Mouse (Mus musculus): ENCODE data around the gene Mpc1. TPM values are rescaled to one million over a fixed set of nuclear protein-coding genes. Genes with fewer than 3 reads are reported as not detected.

Gene Mpc1
- polyA plus RNA-seq, 1 experiment from 2014 or later, result 125 TPM

- no peak overlapping the region for H3K9ac ChIP-seq (ENCODE audit: low read depth, low read length)
- no peak overlapping the region for H3K4me3 ChIP-seq (ENCODE audit: low read depth, low read length)
- no peaks in the 10 kb centered on the region for H3K4me1 ChIP-seq (replicated peaks; ENCODE audit: control insufficient read depth, insufficient read depth, low read length)
- H3K9me3 ChIP-seq (ENCODE audit: control insufficient read depth, low read length), result no peaks in the 10 kb centered on the region
- H3K27ac ChIP-seq (ENCODE audit: low read depth, low read length), result no peak overlapping the region
- no peak overlapping the region for H3K4me2 ChIP-seq (replicated peaks; ENCODE audit: low read depth, low read length)
- ATAC-seq (ENCODE audit: low FRiP score) (no peak), DNase-seq (ENCODE audit: low spot score) (no peak)
- H3K27me3 ChIP-seq (ENCODE audit: control insufficient read depth, insufficient read depth, low read length), result no peaks in the 10 kb centered on the region
- no peaks in the 10 kb centered on the region for H3K36me3 ChIP-seq (ENCODE audit: control insufficient read depth, insufficient read depth, low read length)
- WGBS, result 80% methylated on average over 4 of the region's 4 CpGs
Observed at GRCm38 (mm10) chr17:8286987-8287386, 4.3 kb downstream of the Mpc1 start.

GRCm38 (mm10) chr17:8289993-8290679 is 7.4 kb downstream of the Mpc1 start:
- Histone ChIP-seq H3K36me3 (ENCODE audit: control insufficient read depth, insufficient read depth, low read length) (no peaks in the 10 kb centered on the region), H3K9ac (ENCODE audit: low read depth, low read length) (no peak overlapping the region), H3K27ac (ENCODE audit: low read depth, low read length) (no peak overlapping the region), H3K9me3 (ENCODE audit: control insufficient read depth, low read length) (no peaks in the 10 kb centered on the region), H3K4me3 (ENCODE audit: low read depth, low read length) (no peak overlapping the region), H3K27me3 (ENCODE audit: control insufficient read depth, insufficient read depth, low read length) (no peaks in the 10 kb centered on the region), H3K4me1 (replicated peaks; ENCODE audit: control insufficient read depth, insufficient read depth, low read length) (no peaks in the 10 kb centered on the region), H3K4me2 (replicated peaks; ENCODE audit: low read depth, low read length) (no peak overlapping the region)
- 90% methylated on average over 3 of the region's 3 CpGs for WGBS
- ATAC-seq (ENCODE audit: low FRiP score) (no peak), DNase-seq (ENCODE audit: low spot score) (no peak)

- Histone ChIP-seq H3K9ac (ENCODE audit: low read depth, low read length) (no peak overlapping the region), H3K4me2 (replicated peaks; ENCODE audit: low read depth, low read length) (no peak overlapping the region), H3K4me1 (replicated peaks; ENCODE audit: control insufficient read depth, insufficient read depth, low read length) (no peaks in the 10 kb centered on the region), H3K4me3 (ENCODE audit: low read depth, low read length) (no peak overlapping the region), H3K36me3 (ENCODE audit: control insufficient read depth, insufficient read depth, low read length) (no peaks in the 10 kb centered on the region), H3K27me3 (ENCODE audit: control insufficient read depth, insufficient read depth, low read length) (no peaks in the 10 kb centered on the region), H3K27ac (ENCODE audit: low read depth, low read length) (no peak overlapping the region), H3K9me3 (ENCODE audit: control insufficient read depth, low read length) (no peaks in the 10 kb centered on the region)
- DNase-seq (ENCODE audit: low spot score) (no peak), ATAC-seq (ENCODE audit: low FRiP score) (no peak)
Observed at GRCm38 (mm10) chr17:8290736-8291135, 8.0 kb downstream of the Mpc1 start.

GRCm38 (mm10) chr17:8295825-8296224 is 13.1 kb downstream of the Mpc1 start:
- DNase-seq (ENCODE audit: low spot score), result no peak
- Histone ChIP-seq H3K4me3 (ENCODE audit: low read depth, low read length) (no peak overlapping the region), H3K36me3 (ENCODE audit: control insufficient read depth, insufficient read depth, low read length) (no peaks in the 10 kb centered on the region), H3K4me1 (replicated peaks; ENCODE audit: control insufficient read depth, insufficient read depth, low read length) (no peaks in the 10 kb centered on the region), H3K27me3 (ENCODE audit: control insufficient read depth, insufficient read depth, low read length) (no peaks in the 10 kb centered on the region), H3K4me2 (replicated peaks; ENCODE audit: low read depth, low read length) (no peak overlapping the region), H3K9me3 (ENCODE audit: control insufficient read depth, low read length) (no peaks in the 10 kb centered on the region), H3K27ac (ENCODE audit: low read depth, low read length) (no peak overlapping the region), H3K9ac (ENCODE audit: low read depth, low read length) (no peak overlapping the region)
- ATAC-seq (ENCODE audit: low FRiP score), result no peak

- Histone ChIP-seq H3K27ac (ENCODE audit: low read depth, low read length) (no peak overlapping the region), H3K4me1 (replicated peaks; ENCODE audit: control insufficient read depth, insufficient read depth, low read length) (no peaks in the 10 kb centered on the region), H3K4me2 (replicated peaks; ENCODE audit: low read depth, low read length) (no peak overlapping the region), H3K9ac (ENCODE audit: low read depth, low read length) (no peak overlapping the region), H3K27me3 (ENCODE audit: control insufficient read depth, insufficient read depth, low read length) (no peaks in the 10 kb centered on the region), H3K36me3 (ENCODE audit: control insufficient read depth, insufficient read depth, low read length) (no peaks in the 10 kb centered on the region), H3K9me3 (ENCODE audit: control insufficient read depth, low read length) (no peaks in the 10 kb centered on the region), H3K4me3 (ENCODE audit: low read depth, low read length) (no peak overlapping the region)
- ATAC-seq (ENCODE audit: low FRiP score) (no peak), DNase-seq (ENCODE audit: low spot score) (no peak)
- WGBS, result 89% methylated on average over 9 of the region's 9 CpGs
Observed at GRCm38 (mm10) chr17:8296313-8296844, 13.7 kb downstream of the Mpc1 start.

- H3K4me2 ChIP-seq (replicated peaks; ENCODE audit: low read depth, low read length), result no peak overlapping the region
- no peak overlapping the region for H3K4me3 ChIP-seq (ENCODE audit: low read depth, low read length)
- 87% methylated on average over 5 of the region's 5 CpGs for WGBS
- H3K36me3 ChIP-seq (ENCODE audit: control insufficient read depth, insufficient read depth, low read length), result no peaks in the 10 kb centered on the region
- H3K4me1 ChIP-seq (replicated peaks; ENCODE audit: control insufficient read depth, insufficient read depth, low read length), result no peaks in the 10 kb centered on the region
- H3K27me3 ChIP-seq (ENCODE audit: control insufficient read depth, insufficient read depth, low read length), result no peaks in the 10 kb centered on the region
- H3K9ac ChIP-seq (ENCODE audit: low read depth, low read length), result no peak overlapping the region
- ATAC-seq (ENCODE audit: low FRiP score) (no peak), DNase-seq (ENCODE audit: low spot score) (no peak)
- H3K9me3 ChIP-seq (ENCODE audit: control insufficient read depth, low read length), result no peaks in the 10 kb centered on the region
- H3K27ac ChIP-seq (ENCODE audit: low read depth, low read length), result no peak overlapping the region
Observed at GRCm38 (mm10) chr17:8297746-8298145, 15.0 kb downstream of the Mpc1 start.

GRCm38 (mm10) chr17:8298281-8298680 is 15.6 kb downstream of the Mpc1 start:
- ATAC-seq (ENCODE audit: low FRiP score) (no peak), DNase-seq (ENCODE audit: low spot score) (no peak)
- no peaks in the 10 kb centered on the region for H3K27me3 ChIP-seq (ENCODE audit: control insufficient read depth, insufficient read depth, low read length)
- no peaks in the 10 kb centered on the region for H3K36me3 ChIP-seq (ENCODE audit: control insufficient read depth, insufficient read depth, low read length)
- no peak overlapping the region for H3K4me2 ChIP-seq (replicated peaks; ENCODE audit: low read depth, low read length)
- H3K9me3 ChIP-seq (ENCODE audit: control insufficient read depth, low read length), result no peaks in the 10 kb centered on the region
- no peak overlapping the region for H3K9ac ChIP-seq (ENCODE audit: low read depth, low read length)
- no peak overlapping the region for H3K4me3 ChIP-seq (ENCODE audit: low read depth, low read length)
- H3K4me1 ChIP-seq (replicated peaks; ENCODE audit: control insufficient read depth, insufficient read depth, low read length), result no peaks in the 10 kb centered on the region
- 86% methylated on average over 2 of the region's 2 CpGs for WGBS
- H3K27ac ChIP-seq (ENCODE audit: low read depth, low read length), result no peak overlapping the region

GRCm38 (mm10) chr17:8299524-8299923 is 16.8 kb downstream of the Mpc1 start:
- Histone ChIP-seq H3K4me1 (replicated peaks; ENCODE audit: control insufficient read depth, insufficient read depth, low read length) (no peaks in the 10 kb centered on the region), H3K27ac (ENCODE audit: low read depth, low read length) (no peak overlapping the region), H3K9ac (ENCODE audit: low read depth, low read length) (no peak overlapping the region), H3K4me2 (replicated peaks; ENCODE audit: low read depth, low read length) (no peak overlapping the region), H3K4me3 (ENCODE audit: low read depth, low read length) (no peak overlapping the region), H3K27me3 (ENCODE audit: control insufficient read depth, insufficient read depth, low read length) (no peaks in the 10 kb centered on the region), H3K36me3 (ENCODE audit: control insufficient read depth, insufficient read depth, low read length) (no peaks in the 10 kb centered on the region), H3K9me3 (ENCODE audit: control insufficient read depth, low read length) (no peaks in the 10 kb centered on the region)
- ATAC-seq (ENCODE audit: low FRiP score) (no peak), DNase-seq (ENCODE audit: low spot score) (no peak)

GRCm38 (mm10) chr17:8301515-8301914 is 18.8 kb downstream of the Mpc1 start:
- ATAC-seq (ENCODE audit: low FRiP score) (no peak), DNase-seq (ENCODE audit: low spot score) (no peak)
- Histone ChIP-seq H3K4me1 (replicated peaks; ENCODE audit: control insufficient read depth, insufficient read depth, low read length) (no peaks in the 10 kb centered on the region), H3K36me3 (ENCODE audit: control insufficient read depth, insufficient read depth, low read length) (no peaks in the 10 kb centered on the region), H3K4me2 (replicated peaks; ENCODE audit: low read depth, low read length) (no peak overlapping the region), H3K9me3 (ENCODE audit: control insufficient read depth, low read length) (no peaks in the 10 kb centered on the region), H3K9ac (ENCODE audit: low read depth, low read length) (no peak overlapping the region), H3K27me3 (ENCODE audit: control insufficient read depth, insufficient read depth, low read length) (no peaks in the 10 kb centered on the region), H3K27ac (ENCODE audit: low read depth, low read length) (no peak overlapping the region), H3K4me3 (ENCODE audit: low read depth, low read length) (no peak overlapping the region)
- 91% methylated on average over 4 of the region's 4 CpGs for WGBS

Data from hindbrain, embryonic 11.5 days (tissue).